Mouse (Mus musculus) C2C12 (cell line): ENCODE measurements around the gene Fam207a.

ENCODE experiments used
- CTCF ChIP-seq: IDR thresholded peaks from one replicate; pipeline ENCODE4 v1.5.1; 2011; ENCODE audit not compliant: control insufficient read depth, insufficient read depth, insufficient read length
- MAX ChIP-seq: IDR thresholded peaks from one replicate; pipeline ENCODE4 v1.6.1; 2011; ENCODE audit warnings: mild to moderate bottlenecking, control low read depth

DNA sequence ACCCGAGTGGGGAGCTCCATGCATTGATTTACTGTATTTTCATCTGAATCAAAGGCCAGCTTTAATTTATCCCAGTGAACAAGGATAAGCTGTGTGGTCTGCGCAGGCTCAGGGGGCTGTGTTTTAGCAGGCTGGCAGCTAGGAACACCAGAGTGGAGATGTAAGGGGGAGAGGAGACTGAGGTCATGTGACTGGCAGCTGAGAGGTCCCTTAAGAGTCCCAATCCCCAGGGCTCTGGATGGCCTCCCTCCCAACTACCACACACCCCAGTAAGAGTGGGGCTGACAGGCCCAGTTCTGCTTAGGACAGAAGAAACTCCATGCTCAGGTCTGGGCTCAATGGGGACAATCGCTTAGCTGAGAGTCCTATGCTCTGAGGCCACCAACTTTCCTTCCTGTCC, 29.8 kb downstream of the Fam207a start:
- no peak for TF ChIP-seq CTCF
- no peak for TF ChIP-seq MAX
